Mouse (Mus musculus) cortical plate, adult 2 months (tissue): ENCODE data around the gene Gprc5a.

Experiments used
- CTCF ChIP-seq: fragments of 200-500 bp; IDR thresholded peaks from 2 replicates; pipeline ENCODE4 v1.5.1; 2011; ENCODE audit warnings: mild to moderate bottlenecking, control low read depth, low read length; ENCODE audit not compliant: insufficient read depth; ENCODE audit errors: extremely low read depth
- POLR2A ChIP-seq: fragments of 200-500 bp; IDR thresholded peaks from 2 replicates; pipeline ENCODE4 v1.6.1; 2011; ENCODE audit warnings: mild to moderate bottlenecking, low read length, control low read depth; ENCODE audit not compliant: insufficient read depth; ENCODE audit errors: extremely low read depth

DNA sequence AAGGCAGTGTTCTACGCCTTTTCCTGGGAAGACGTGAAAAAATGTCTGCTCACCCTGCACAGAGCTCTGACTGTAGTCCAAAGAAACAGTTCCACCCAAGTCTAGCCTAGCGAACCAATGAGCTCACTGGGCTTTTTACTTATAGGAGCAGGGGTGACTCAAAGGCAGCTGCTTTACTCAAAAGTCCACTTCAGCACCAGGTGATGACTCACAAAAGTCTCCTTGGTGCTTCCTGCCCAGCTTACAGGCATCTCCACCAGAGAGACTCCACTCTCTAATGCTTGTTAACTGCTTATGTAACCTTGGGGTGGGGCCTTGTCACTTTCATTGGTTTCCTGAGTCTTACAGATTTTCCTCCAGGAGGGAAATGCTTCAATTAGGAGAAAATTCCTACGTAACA, 4.7 kb upstream of the Gprc5a start:
- TF ChIP-seq POLR2A (no peak), CTCF (no peak)
